Mouse (Mus musculus): ENCODE results near the gene Prkaca. TPM values are rescaled to one million over a fixed set of nuclear protein-coding genes. Genes with fewer than 3 reads are reported as not detected.
A peak's percentile ranks its signal among the peaks of the same experiment; 100 is the strongest.
"Not testable (repeated sequence)": the region's sequence is repeated elsewhere in the genome, so short reads cannot be mapped to it uniquely, and the experiment has no call there.

The Prkaca gene
- polyA plus RNA-seq, 1 experiment: 2.3 TPM

- TF ChIP-seq TAL1 (IDR thresholded peaks at IDR 0.05; ENCODE audit: low read length) (no peak), GATA1 (IDR thresholded peaks at IDR 0.05; ENCODE audit: low read length) (no peak)
- Histone ChIP-seq H3K9me3 (ENCODE audit: control insufficient read depth, low read length) (peaks cover 4% of the 10 kb centered on the region; the same call in 1 of the 2 replicates), H3K4me3 (replicated peaks) (peak overlapping the region; percentile 65), H3K4me1 (ENCODE audit: control insufficient read depth) (peaks cover 43% of the 10 kb centered on the region), H3K36me3 (ENCODE audit: control insufficient read depth) (peaks cover 48% of the 10 kb centered on the region), H3K27me3 (ENCODE audit: control insufficient read depth) (peaks cover 12% of the 10 kb centered on the region)
Observed at GRCm38 (mm10) chr8:84004533-84005201, 31.9 kb downstream of the Prkaca start.

DNA sequence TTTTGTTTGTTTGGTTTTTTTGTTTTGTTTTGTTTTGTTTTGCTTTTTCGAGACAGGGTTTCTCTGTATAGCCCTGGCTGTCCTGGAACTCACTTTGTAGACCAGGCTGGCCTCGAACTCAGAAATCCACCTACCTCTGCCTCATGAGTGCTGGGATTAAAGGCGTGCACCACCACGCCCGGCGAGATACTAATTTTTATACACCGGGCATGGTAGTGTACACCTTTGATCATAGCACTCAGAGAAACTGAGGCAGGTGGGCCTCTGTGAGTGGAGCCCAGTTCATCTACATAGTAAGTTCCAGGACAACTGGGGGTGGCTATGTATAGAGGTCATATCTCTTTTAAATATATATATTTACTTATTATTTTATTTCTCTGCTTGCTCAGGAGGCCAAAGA is 32.7 kb downstream of the Prkaca start:
- H3K4me3 ChIP-seq (replicated peaks); H3K9me3 ChIP-seq (ENCODE audit: control insufficient read depth, low read length): not testable (repeated sequence)
- Histone ChIP-seq H3K36me3 (ENCODE audit: control insufficient read depth) (peaks cover 39% of the 10 kb centered on the region), H3K4me1 (ENCODE audit: control insufficient read depth) (peaks cover 41% of the 10 kb centered on the region), H3K27me3 (ENCODE audit: control insufficient read depth) (peaks cover 20% of the 10 kb centered on the region)

DNA sequence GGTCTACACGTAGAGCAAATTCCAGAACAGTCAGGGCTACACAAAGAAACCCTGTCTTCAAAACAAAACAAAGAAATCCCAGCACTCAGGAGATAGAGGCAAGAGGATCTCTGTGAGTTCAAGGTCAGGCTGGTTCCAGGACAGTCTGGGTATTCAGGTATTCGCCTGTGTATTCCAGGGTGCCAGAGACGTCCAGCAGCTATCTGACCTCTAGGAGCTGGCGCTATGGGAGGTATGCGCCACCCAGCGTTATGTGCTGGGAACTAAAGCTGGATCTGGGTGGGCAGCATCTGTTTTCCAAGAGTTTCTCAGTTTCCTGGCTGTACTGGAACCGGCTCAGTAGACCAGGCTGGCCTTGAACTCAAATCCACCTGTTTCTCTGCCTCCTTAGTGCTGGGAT is 35.6 kb downstream of the Prkaca start:
- H3K4me1 ChIP-seq (ENCODE audit: control insufficient read depth): peaks cover 37% of the 10 kb centered on the region
- peaks cover 11% of the 10 kb centered on the region for H3K36me3 ChIP-seq (ENCODE audit: control insufficient read depth)
- peaks cover 14% of the 10 kb centered on the region; the same call in 1 of the 2 replicates for H3K9me3 ChIP-seq (ENCODE audit: control insufficient read depth, low read length)
- no peak for TF ChIP-seq GATA1 (IDR thresholded peaks at IDR 0.05; ENCODE audit: low read length)
- TF ChIP-seq TAL1 (IDR thresholded peaks at IDR 0.05; ENCODE audit: low read length): no peak
- no peak overlapping the region for H3K4me3 ChIP-seq (replicated peaks)
- H3K27me3 ChIP-seq (ENCODE audit: control insufficient read depth): peaks cover 49% of the 10 kb centered on the region

GRCm38 (mm10) chr8:84009876-84010275 is 37.1 kb downstream of the Prkaca start:
- H3K4me1 ChIP-seq (ENCODE audit: control insufficient read depth): peaks cover 23% of the 10 kb centered on the region
- H3K27me3 ChIP-seq (ENCODE audit: control insufficient read depth): peaks cover 63% of the 10 kb centered on the region
- no peaks in the 10 kb centered on the region; the same call in 1 of the 2 replicates for H3K36me3 ChIP-seq (ENCODE audit: control insufficient read depth)
- H3K4me3 ChIP-seq (replicated peaks): no peak overlapping the region
- peaks cover 22% of the 10 kb centered on the region; the same call in 1 of the 2 replicates for H3K9me3 ChIP-seq (ENCODE audit: control insufficient read depth, low read length)
- TF ChIP-seq TAL1 (IDR thresholded peaks at IDR 0.05; ENCODE audit: low read length) (no peak), GATA1 (IDR thresholded peaks at IDR 0.05; ENCODE audit: low read length) (no peak)

DNA sequence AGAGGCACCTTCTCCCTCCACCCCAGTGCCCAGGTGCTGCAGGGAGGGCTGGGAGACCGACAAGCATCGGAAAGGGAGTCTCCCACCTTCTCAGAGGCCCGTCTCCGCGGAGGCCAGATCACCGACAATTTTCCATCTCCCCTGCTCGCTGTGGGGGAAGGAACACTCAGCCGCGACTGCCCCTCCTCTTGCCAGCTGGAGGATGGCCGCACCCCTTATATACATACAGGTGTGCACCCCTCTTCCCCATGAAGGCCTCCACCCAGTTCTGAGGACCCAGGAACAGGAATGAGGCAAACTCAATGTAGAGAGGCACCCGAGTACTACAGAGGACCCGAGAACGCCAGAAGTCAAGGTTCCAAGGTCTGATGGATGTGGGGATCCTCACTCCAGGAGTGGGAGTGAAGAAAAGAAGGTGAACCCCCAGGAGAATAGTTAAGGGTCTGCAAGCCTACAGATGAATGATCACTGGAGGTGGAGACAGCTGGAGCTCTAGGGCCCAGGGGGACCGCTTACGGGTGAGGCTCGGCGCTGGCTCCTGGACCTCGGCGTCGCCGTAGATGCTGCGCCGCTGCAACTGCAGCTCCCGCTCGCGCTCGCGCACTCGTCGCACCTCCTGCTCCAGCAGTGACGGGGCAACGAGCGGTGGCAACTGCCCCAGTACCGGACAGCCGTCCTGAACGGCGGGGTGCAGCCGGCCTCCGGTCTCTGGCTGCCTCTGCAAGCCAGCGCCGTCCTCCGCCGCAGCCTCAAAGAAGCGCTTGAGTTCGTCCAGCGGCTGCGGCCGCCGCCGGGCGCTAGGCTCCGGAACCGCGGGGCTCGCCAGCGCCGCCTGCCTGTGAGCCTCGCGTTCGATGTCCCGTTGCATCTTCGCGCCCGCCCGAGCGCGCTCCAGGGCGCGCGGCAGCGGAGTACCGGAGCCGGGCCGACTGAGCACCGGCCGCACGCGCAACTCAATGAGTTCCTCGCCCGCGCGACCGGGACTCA is 38.1 kb downstream of the Prkaca start:
- no peaks in the 10 kb centered on the region; the same call in 1 of the 2 replicates for H3K36me3 ChIP-seq (ENCODE audit: control insufficient read depth)
- H3K27me3 ChIP-seq (ENCODE audit: control insufficient read depth): peaks cover 64% of the 10 kb centered on the region
- H3K4me3 ChIP-seq (replicated peaks): peak overlapping the region; percentile 29
- no peak for TF ChIP-seq GATA1 (IDR thresholded peaks at IDR 0.05; ENCODE audit: low read length)
- no peak for TF ChIP-seq TAL1 (IDR thresholded peaks at IDR 0.05; ENCODE audit: low read length)
- H3K4me1 ChIP-seq (ENCODE audit: control insufficient read depth): peaks cover 17% of the 10 kb centered on the region
- H3K9me3 ChIP-seq (ENCODE audit: control insufficient read depth, low read length): peaks cover 24% of the 10 kb centered on the region; the same call in 1 of the 2 replicates

DNA sequence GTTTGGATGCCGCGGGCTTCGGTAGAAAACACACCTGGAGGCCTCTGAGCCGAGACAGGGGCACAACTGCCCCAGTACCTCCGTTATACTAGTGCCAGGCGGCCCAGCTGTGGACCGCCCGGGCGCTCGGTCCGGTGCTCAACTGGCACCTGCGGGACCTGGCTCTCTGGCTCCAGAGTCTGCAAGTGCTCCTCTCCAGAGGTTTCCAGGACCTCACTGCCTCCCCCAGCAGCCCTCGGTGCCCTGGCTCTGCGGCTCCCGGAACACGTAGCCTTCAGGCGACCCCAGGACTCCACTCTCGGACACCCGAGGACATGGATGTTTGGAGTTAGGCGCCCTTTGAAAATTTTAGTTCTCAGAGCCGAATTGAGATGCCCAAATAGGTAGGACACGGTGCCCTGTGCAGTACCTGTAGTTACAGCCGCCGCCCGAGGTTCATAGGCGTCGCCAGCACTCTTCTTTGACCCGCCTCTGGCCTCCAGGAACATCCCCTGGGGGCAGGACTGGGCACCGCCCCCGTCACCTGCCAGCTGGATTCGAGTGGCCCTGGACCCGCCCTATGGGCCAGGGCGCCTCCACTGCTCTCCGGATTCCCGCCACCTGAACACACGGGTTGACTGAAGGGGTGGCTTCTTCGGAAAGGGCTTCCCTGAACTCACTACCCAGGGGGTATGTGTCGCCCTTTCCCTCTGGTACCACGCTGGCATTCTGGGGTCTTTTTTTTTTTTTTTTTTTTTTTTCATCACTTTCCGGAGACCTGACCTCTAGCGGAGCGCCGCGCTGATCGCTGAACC is 39.1 kb downstream of the Prkaca start, which contains the start of gene 2210011C24Rik:
Gene 2210011C24Rik, minus strand, starts transcription at position 467 of the 794 bp plus-strand sequence.
- Histone ChIP-seq H3K36me3 (ENCODE audit: control insufficient read depth) (no peaks in the 10 kb centered on the region), H3K9me3 (ENCODE audit: control insufficient read depth, low read length) (peaks cover 26% of the 10 kb centered on the region; the same call in 1 of the 2 replicates), H3K27me3 (ENCODE audit: control insufficient read depth) (peaks cover 64% of the 10 kb centered on the region), H3K4me1 (ENCODE audit: control insufficient read depth) (peaks cover 17% of the 10 kb centered on the region), H3K4me3 (replicated peaks) (peak within 1 kb of the TSS; percentile 29)
- TF ChIP-seq TAL1 (IDR thresholded peaks at IDR 0.05; ENCODE audit: low read length) (no peak), GATA1 (IDR thresholded peaks at IDR 0.05; ENCODE audit: low read length) (no peak)

DNA sequence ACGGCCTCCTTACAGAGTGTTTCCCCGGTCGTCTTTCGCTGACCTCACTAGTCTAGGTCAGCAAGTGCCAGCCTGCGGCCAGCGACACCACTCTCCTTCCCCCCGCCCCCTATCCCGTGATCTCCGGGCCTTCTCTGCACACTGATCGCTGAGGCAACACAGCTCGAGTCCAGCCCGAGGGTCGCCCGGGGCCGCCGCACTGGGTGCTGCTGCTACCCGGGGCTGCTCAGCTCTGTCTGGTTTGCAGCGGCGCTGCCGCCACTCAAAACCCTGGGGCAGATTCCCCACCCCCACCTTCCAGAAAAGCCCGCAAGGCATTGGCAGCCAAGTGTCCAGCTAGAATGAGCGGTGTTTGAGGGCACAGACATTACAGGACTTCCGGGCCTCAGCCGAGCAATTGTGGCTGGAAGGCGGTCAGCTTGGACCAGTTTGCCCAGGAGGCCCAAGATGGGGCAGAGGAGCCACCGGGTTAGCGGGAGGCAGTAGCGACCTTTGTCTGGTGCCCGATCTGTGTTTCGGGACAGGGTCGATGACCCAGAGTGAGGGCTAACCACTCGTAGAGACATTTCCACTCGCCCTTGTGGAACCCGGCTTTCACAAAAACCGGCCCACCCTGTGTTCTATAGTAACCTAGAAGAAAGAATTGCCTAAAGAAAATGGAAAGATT is 39.8 kb downstream of the Prkaca start:
- Histone ChIP-seq H3K4me3 (replicated peaks) (no peak overlapping the region), H3K9me3 (ENCODE audit: control insufficient read depth, low read length) (peaks cover 26% of the 10 kb centered on the region; the same call in 1 of the 2 replicates), H3K36me3 (ENCODE audit: control insufficient read depth) (no peaks in the 10 kb centered on the region), H3K4me1 (ENCODE audit: control insufficient read depth) (peaks cover 17% of the 10 kb centered on the region), H3K27me3 (ENCODE audit: control insufficient read depth) (peaks cover 64% of the 10 kb centered on the region)
- TF ChIP-seq TAL1 (IDR thresholded peaks at IDR 0.05; ENCODE audit: low read length): no peak
- TF ChIP-seq GATA1 (IDR thresholded peaks at IDR 0.05; ENCODE audit: low read length): no peak

DNA sequence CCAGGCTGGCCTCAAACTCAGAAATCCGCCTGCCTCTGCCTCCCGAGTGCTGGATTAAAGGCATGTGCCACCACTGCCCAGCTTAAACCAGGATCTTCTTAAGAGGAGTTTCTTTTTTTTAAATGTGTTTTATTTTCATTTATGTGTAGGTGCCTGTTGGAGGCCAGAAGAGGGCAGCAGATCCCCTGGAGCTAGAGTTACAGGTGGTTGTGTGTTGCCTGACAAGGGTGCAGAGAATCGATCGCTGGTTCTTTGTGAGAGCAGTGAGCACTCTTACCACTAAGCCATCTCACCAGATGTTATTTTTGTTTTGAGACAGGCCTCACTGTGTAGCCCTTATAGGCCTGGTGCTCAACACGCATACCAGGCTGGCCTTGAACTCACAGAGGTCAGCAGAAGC is 43.0 kb downstream of the Prkaca start:
- TF ChIP-seq TAL1 (IDR thresholded peaks at IDR 0.05; ENCODE audit: low read length) (no peak), GATA1 (IDR thresholded peaks at IDR 0.05; ENCODE audit: low read length) (no peak)
- Histone ChIP-seq H3K27me3 (ENCODE audit: control insufficient read depth) (peaks cover 48% of the 10 kb centered on the region), H3K9me3 (ENCODE audit: control insufficient read depth, low read length) (peaks cover 22% of the 10 kb centered on the region; the same call in 1 of the 2 replicates), H3K36me3 (ENCODE audit: control insufficient read depth) (no peaks in the 10 kb centered on the region), H3K4me1 (ENCODE audit: control insufficient read depth) (peaks cover 13% of the 10 kb centered on the region), H3K4me3 (replicated peaks) (no peak overlapping the region)

Data from erythroblast, embryonic 14.5 days (primary cell).